Mouse (Mus musculus): Measurements from ENCODE around the gene Tex52.

Tex52 gene

DNA sequence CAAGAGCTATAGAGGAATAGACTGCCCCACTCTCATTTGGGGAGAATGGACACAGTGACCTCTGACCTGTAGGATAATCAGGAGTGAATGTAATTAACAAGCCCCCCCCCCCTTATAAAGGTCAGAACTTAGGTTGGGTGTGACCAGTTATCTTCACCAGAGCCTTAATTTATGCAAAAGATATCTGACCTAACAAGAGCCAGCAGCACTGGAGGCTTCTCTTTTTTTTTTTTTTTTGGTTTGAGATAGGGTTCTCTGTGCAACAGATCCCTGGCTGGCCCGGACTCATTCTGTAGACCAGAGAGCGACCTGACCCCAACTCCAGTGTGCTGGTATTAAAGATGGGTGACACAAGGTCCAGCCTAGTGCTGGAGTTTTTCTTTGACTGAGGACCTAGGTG, 54.0 kb downstream of the Tex52 start:
- ATAC-seq (ENCODE audit: low TSS enrichment) = no peak

DNA sequence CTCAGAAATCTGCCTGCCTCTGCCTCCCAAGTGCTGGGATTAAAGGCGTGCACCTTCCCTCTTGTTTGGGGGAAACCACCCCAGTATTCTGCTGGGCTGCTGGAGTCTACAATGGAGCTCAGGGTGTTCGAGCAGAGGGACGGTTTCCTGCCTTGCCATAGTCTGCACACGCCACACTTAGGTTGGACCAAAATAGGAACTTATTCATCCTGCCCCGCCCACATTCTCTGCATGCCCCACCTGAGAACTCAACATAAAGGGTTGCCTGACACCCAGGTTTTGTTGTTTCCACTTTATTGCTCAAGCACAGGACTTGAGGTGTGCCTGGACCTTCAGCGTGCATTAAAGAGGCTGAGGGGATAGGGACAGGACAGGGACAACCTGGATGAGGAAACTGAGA, 54.6 kb downstream of the Tex52 start:
- ATAC-seq (ENCODE audit: low TSS enrichment) = no peak

DNA sequence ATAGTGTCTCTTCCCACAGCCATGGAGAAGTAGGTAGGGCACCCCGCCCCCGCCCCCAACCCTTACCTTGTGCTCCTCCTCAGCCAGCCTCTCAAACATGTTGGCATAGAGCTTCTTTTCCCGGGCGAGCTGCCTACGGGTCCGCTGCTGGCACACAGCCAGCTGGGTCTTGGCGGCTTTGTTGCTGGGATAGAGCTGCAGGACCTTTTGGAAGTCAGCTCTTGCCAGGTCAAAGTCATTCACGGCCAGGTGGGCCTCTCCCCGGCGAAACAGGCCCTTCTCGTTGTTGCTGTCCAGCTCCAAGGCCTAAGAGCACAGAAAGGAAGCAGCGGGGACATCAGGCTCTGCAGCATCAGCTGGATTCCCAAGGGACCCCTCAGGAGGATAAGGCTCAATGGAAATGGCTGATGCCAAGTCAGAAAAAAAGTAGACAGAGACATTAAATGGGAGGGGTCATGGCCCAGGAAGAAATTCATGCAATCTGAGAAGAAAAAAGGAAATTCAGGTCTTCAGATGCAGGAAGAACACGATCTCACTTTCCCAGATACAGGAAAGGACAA, 57.2 kb downstream of the Tex52 start:
- ATAC-seq (ENCODE audit: low TSS enrichment) = no peak

DNA sequence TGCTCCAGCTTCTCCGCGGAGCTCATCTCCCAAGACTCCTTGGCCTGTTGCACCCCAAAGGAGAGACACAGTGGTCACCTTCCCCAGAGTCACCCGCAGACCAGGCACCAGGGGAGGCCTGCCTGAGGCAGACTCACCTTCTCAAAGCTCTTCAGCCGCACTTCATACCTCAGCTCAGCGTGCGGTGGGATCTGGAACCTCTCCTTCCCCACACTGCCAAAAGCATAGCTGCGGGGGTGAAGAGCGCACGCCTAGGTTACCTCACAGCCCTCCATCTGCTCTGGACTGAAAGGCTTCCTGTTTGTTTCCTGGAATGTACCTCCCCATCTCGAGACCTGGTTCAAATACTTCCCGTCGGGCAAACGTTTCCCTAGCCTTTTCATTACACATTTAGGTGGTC, 58.3 kb downstream of the Tex52 start:
- ATAC-seq (ENCODE audit: low TSS enrichment) = no peak

Measured in frontal cortex, adult (tissue).